Comparison of ENCODE assay signal across 9 mouse cellular contexts in genomic region chr5:33218081-33218480, GRCm38 (mm10). TPM values are rescaled to one million over a fixed set of nuclear protein-coding genes. Genes with fewer than 3 reads are reported as not detected.
DNase-seq lines count a peak whose midpoint lies in the region; ATAC-seq lines count a peak whose summit lies in the region.
"Had no signal": no experiment of that assay in that cellular context is flagged by ENCODE, and none has a peak within 500 bp of the region (broad histone marks: within the 10 kb centered on the region; RNA-seq: fewer than 3 reads in every experiment).

Gene Spon2 (minus strand): TSS chr5:33218455.

- H3K36me3 ChIP-seq in hindbrain, embryonic 10.5 days, result no peaks in the 10 kb centered on the region
- H3K36me3 ChIP-seq in hindbrain, embryonic 11.5 days (ENCODE audit: control insufficient read depth, insufficient read depth, low read length), result no peaks in the 10 kb centered on the region

- intact Hi-C loops in heart, postnatal 10 days (cut with DNase I), result no loop called here

- no peak within 1 kb of the TSS for H3K4me2 ChIP-seq in hindbrain, embryonic 11.5 days (replicated peaks; ENCODE audit: low read depth, low read length)

- H3K4me3 ChIP-seq in hindbrain, embryonic 10.5 days, result no peak within 1 kb of the TSS
- H3K4me3 ChIP-seq in hindbrain, embryonic 11.5 days (ENCODE audit: low read depth, low read length), result no peak within 1 kb of the TSS

- H3K27ac ChIP-seq in hindbrain, embryonic 10.5 days, result peak within 1 kb of the TSS; percentile 72
- no peak within 1 kb of the TSS for H3K27ac ChIP-seq in hindbrain, embryonic 11.5 days (ENCODE audit: low read depth, low read length)

- no peak for ATAC-seq in hindbrain, embryonic 11.5 days (ENCODE audit: low FRiP score)

- H3K9ac ChIP-seq in hindbrain, embryonic 11.5 days (ENCODE audit: low read depth, low read length), result no peak within 1 kb of the TSS

- no peaks in the 10 kb centered on the region for H3K27me3 ChIP-seq in hindbrain, embryonic 10.5 days (ENCODE audit: insufficient read depth, poor library complexity, severe bottlenecking)
- no peaks in the 10 kb centered on the region for H3K27me3 ChIP-seq in hindbrain, embryonic 11.5 days (ENCODE audit: control insufficient read depth, insufficient read depth, low read length)
- H3K27me3 ChIP-seq: Patski had no signal

- H3K4me1 ChIP-seq in hindbrain, embryonic 10.5 days (replicated peaks), result peaks cover 60% of the 10 kb centered on the region
- H3K4me1 ChIP-seq in hindbrain, embryonic 11.5 days (replicated peaks; ENCODE audit: control insufficient read depth, insufficient read depth, low read length), result no peaks in the 10 kb centered on the region; the same call in 1 of the 2 replicates

- no peaks in the 10 kb centered on the region for H3K9me3 ChIP-seq in hindbrain, embryonic 10.5 days
- H3K9me3 ChIP-seq in hindbrain, embryonic 11.5 days (ENCODE audit: control insufficient read depth, low read length), result no peaks in the 10 kb centered on the region

- 15% methylated on average over 5 of the region's 5 CpGs for WGBS in hindbrain, embryonic 10.5 days
- WGBS in hindbrain, embryonic 11.5 days, result 15% methylated on average over 5 of the region's 5 CpGs

- peak; percentile 38 for DNase-seq in hindbrain, embryonic 10.5 days (ENCODE audit: low spot score)
- no peak for DNase-seq in hindbrain, embryonic 11.5 days (ENCODE audit: low spot score)
- peak; percentile 76 for DNase-seq in ZHBTc4 (ENCODE audit: low read depth, low spot score)
- peak; percentile 59 to 65 for DNase-seq in heart, postnatal 10 days
- DNase-seq in lung, postnatal 4 days, result peak; percentile 63 to 75
- no peak for DNase-seq in layer of hippocampus, adult 18-20 months (ENCODE audit: low spot score in 2 of 2)
- no peak for DNase-seq in Muller cell, postnatal 12 days (ENCODE audit: inconsistent ontology term)
- DNase-seq in testis, postnatal 10 days (ENCODE audit: low spot score), result no peak

RNA-seq across cellular contexts. Expression of gene Spon2, which starts in this region (rescaled TPM):
- polyA plus RNA-seq in hindbrain, embryonic 10.5 days (2016; fragmentation: Nextera tagmentation; extraction: Ambion mirVana), result 3.1 and 4.6 TPM in 2 replicates
- 3.4 and 4.5 TPM in 2 replicates for polyA plus RNA-seq in hindbrain, embryonic 11.5 days (2014; fragmentation: Nextera tagmentation; extraction: Ambion mirVana)
- 10 to 100 TPM; 19.0 to 43.7 TPM for total RNA-seq in heart, postnatal 10 days (2021)
- total RNA-seq in layer of hippocampus, adult 18-20 months (2021), result under 1 TPM; 0.20 to 0.28 TPM

Comparison
In these comparisons a context has a peak if more than half of its experiments do, and no peak if none do; other contexts are left out.
1. RNA of gene Spon2 (total RNA-seq): 19.0 to 43.7 TPM in heart, postnatal 10 days; 0.20 to 0.28 TPM in layer of hippocampus, adult 18-20 months; every median in the first group is over 10 times any median in the second.
2. DNase-seq: peak in hindbrain, embryonic 10.5 days (single experiment), ZHBTc4 (single experiment), heart, postnatal 10 days (2 of 2) and lung, postnatal 4 days (2 of 2); none in hindbrain, embryonic 11.5 days (single experiment), layer of hippocampus, adult 18-20 months (0 of 2), Muller cell, postnatal 12 days (single experiment) and testis, postnatal 10 days (single experiment).